Mouse (Mus musculus): ENCODE measurements at regions not wholly inside any gene's neighbourhood (a gene's known extent, or its start where the extent isn't known, plus 50 kb on each side); places are given as distances from the start of the nearest gene placed in this dataset.

DNA sequence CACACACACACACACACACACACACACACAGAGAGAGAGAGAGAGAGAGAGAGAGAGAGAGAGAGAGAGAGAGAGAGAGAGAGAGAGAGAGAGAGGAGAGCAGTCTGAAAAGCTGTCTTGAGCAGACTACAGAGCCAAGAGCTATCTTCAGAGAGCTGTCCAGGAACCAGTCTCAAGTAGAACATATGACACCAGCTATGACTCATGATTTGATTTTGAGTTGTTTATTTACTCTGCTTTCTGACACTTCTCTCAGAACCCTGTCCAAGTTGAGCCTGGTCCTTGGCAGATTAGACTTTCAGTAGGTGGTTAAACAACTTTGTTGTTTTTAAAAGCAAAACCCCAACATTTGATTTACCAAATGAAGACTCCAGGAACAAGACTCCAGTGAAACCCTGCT lies 420.8 kb upstream of the Lcorl start:
- Histone ChIP-seq H3K4me1 (ENCODE audit: control insufficient read depth, insufficient read depth, low read length) (no peaks in the 10 kb centered on the region), H3K9me3 (replicated peaks; ENCODE audit: control insufficient read depth, insufficient read depth, low read length, poor library complexity, severe bottlenecking) (no peaks in the 10 kb centered on the region), H3K27me3 (ENCODE audit: control insufficient read depth, insufficient read depth, low read length, poor library complexity, severe bottlenecking) (no peaks in the 10 kb centered on the region), H3K27ac (ENCODE audit: insufficient read depth, low read length) (no peak overlapping the region), H3K36me3 (ENCODE audit: control insufficient read depth, insufficient read depth, low read length, poor library complexity, severe bottlenecking) (no peaks in the 10 kb centered on the region), H3K9ac (ENCODE audit: low read depth, poor library complexity, severe bottlenecking) (no peak overlapping the region), H3K4me3 (ENCODE audit: low read depth, low read length) (no peak overlapping the region)
- no peak for TF ChIP-seq CTCF (IDR thresholded peaks at IDR 0.05; ENCODE audit: low read depth, low read length)
- TF ChIP-seq EP300 (IDR thresholded peaks at IDR 0.05; ENCODE audit: insufficient read depth, low read depth, low read length), result no peak

DNA sequence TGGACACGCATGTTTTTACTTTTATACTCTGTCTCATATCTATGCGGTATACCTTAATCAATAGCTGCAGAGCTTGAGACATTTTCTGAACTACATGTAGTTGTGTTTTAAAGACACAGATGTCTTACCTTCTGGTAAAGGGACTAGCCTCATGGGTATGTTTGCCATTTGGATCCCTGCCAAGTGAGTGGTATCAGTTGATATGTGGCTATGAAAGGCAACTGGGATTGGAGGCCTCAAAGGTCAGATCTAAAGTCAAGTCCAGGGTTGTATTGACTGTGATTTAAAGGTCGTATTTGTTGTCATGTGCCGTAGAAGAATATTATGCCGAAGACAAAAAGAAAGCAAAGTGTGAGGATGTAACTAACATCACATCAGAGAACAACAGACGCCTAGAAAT lies 399.3 kb upstream of the Lcorl start:
- no peak overlapping the region for H3K9ac ChIP-seq (ENCODE audit: low read depth, poor library complexity, severe bottlenecking)
- H3K9me3 ChIP-seq (replicated peaks; ENCODE audit: control insufficient read depth, insufficient read depth, low read length, poor library complexity, severe bottlenecking), result no peaks in the 10 kb centered on the region
- no peaks in the 10 kb centered on the region for H3K36me3 ChIP-seq (ENCODE audit: control insufficient read depth, insufficient read depth, low read length, poor library complexity, severe bottlenecking)
- no peak overlapping the region for H3K4me3 ChIP-seq (ENCODE audit: low read depth, low read length)
- H3K27ac ChIP-seq (ENCODE audit: insufficient read depth, low read length), result no peak overlapping the region
- H3K27me3 ChIP-seq (ENCODE audit: control insufficient read depth, insufficient read depth, low read length, poor library complexity, severe bottlenecking), result no peaks in the 10 kb centered on the region
- TF ChIP-seq CTCF (IDR thresholded peaks at IDR 0.05; ENCODE audit: low read depth, low read length), result no peak
- TF ChIP-seq EP300 (IDR thresholded peaks at IDR 0.05; ENCODE audit: insufficient read depth, low read depth, low read length), result no peak
- TF ChIP-seq POLR2A (IDR thresholded peaks at IDR 0.05; ENCODE audit: insufficient read depth, low read length), result no peak
- no peaks in the 10 kb centered on the region for H3K4me1 ChIP-seq (ENCODE audit: control insufficient read depth, insufficient read depth, low read length)

DNA sequence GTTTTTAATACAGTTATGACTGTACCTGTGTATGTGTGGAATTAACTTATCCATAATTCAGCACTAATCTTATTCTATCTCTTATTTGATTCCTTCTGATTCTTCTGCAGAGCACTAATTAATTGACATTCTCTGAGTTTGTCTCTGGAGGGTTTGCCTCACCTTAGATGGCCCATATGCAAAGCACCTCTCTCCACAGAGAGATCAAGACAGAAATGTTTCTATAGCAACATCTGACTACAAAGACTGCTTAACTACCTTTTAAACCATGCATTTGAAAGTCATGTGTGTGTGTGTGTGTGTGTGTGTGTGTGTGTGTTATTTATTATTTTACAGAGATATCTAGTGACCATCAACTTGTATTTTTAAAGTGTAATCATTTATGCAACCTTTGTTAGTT lies 396.5 kb upstream of the Lcorl start:
- TF ChIP-seq EP300 (IDR thresholded peaks at IDR 0.05; ENCODE audit: insufficient read depth, low read depth, low read length), result no peak
- no peak for TF ChIP-seq CTCF (IDR thresholded peaks at IDR 0.05; ENCODE audit: low read depth, low read length)
- no peak for TF ChIP-seq POLR2A (IDR thresholded peaks at IDR 0.05; ENCODE audit: insufficient read depth, low read length)
- H3K9ac ChIP-seq (ENCODE audit: low read depth, poor library complexity, severe bottlenecking), result no peak overlapping the region
- no peaks in the 10 kb centered on the region for H3K36me3 ChIP-seq (ENCODE audit: control insufficient read depth, insufficient read depth, low read length, poor library complexity, severe bottlenecking)
- H3K4me1 ChIP-seq (ENCODE audit: control insufficient read depth, insufficient read depth, low read length), result no peaks in the 10 kb centered on the region
- H3K27me3 ChIP-seq (ENCODE audit: control insufficient read depth, insufficient read depth, low read length, poor library complexity, severe bottlenecking), result no peaks in the 10 kb centered on the region
- H3K4me3 ChIP-seq (ENCODE audit: low read depth, low read length), result no peak overlapping the region
- no peaks in the 10 kb centered on the region for H3K9me3 ChIP-seq (replicated peaks; ENCODE audit: control insufficient read depth, insufficient read depth, low read length, poor library complexity, severe bottlenecking)
- H3K27ac ChIP-seq (ENCODE audit: insufficient read depth, low read length), result no peak overlapping the region

DNA sequence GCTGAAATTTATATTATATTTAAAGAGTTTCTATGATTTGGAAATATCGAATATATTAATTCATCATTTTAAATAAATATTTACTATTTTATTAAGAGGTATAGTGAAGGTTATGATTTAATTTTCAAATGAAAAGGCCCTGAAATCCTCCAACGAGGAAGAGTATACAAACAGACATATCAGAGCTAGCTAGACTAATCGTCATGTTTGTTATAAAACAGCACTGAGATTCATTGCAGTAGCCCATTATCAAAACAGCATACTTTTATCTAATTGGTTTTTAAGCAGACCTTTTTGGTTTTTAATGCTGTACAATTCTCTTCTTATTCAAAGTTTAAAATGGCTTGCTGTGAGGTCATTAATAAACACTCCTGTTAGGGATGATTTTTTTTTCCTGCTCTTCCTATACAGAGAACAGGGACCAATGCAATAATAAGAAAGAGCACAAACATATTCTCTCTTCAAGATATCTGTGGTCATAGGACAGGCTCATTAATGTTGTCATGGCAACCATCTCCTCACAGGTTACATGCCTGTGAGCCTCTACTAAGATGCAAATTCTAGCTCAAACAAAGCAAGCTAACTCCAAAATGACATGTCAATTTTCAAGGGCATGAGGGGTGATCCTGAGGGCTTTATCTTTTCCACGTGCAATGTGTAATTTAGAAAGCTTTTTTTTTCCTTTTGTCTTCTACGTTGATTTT lies 378.1 kb upstream of the Lcorl start:
- Histone ChIP-seq H3K27me3 (ENCODE audit: control insufficient read depth, insufficient read depth, low read length, poor library complexity, severe bottlenecking) (no peaks in the 10 kb centered on the region), H3K27ac (ENCODE audit: insufficient read depth, low read length) (no peak overlapping the region), H3K4me3 (ENCODE audit: low read depth, low read length) (no peak overlapping the region), H3K4me1 (ENCODE audit: control insufficient read depth, insufficient read depth, low read length) (no peaks in the 10 kb centered on the region), H3K9me3 (replicated peaks; ENCODE audit: control insufficient read depth, insufficient read depth, low read length, poor library complexity, severe bottlenecking) (no peaks in the 10 kb centered on the region), H3K36me3 (ENCODE audit: control insufficient read depth, insufficient read depth, low read length, poor library complexity, severe bottlenecking) (no peaks in the 10 kb centered on the region), H3K9ac (ENCODE audit: low read depth, poor library complexity, severe bottlenecking) (no peak overlapping the region)
- TF ChIP-seq CTCF (IDR thresholded peaks at IDR 0.05; ENCODE audit: low read depth, low read length), result no peak
- no peak for TF ChIP-seq POLR2A (IDR thresholded peaks at IDR 0.05; ENCODE audit: insufficient read depth, low read length)
- TF ChIP-seq EP300 (IDR thresholded peaks at IDR 0.05; ENCODE audit: insufficient read depth, low read depth, low read length), result no peak

DNA sequence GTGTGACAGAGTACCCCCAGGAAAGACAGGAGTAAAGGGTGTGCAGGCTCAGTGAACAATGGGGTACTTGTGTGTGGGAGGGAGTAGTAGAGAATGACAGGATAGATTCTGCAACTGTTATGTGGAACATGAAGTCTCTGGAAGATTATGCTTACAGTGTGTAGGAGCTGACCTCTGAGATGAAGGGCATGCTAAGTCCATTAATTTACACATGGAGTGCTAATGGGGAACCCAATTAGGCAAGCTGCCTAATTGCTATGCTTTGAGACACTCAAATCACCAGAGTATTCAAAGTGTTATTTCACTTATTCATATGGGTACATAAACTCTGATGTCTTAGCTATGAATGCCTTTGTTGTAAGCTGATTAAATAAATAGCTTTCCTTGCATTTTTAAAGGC lies 375.4 kb upstream of the Lcorl start:
- Histone ChIP-seq H3K9me3 (replicated peaks; ENCODE audit: control insufficient read depth, insufficient read depth, low read length, poor library complexity, severe bottlenecking) (no peaks in the 10 kb centered on the region), H3K36me3 (ENCODE audit: control insufficient read depth, insufficient read depth, low read length, poor library complexity, severe bottlenecking) (no peaks in the 10 kb centered on the region), H3K9ac (ENCODE audit: low read depth, poor library complexity, severe bottlenecking) (no peak overlapping the region), H3K4me1 (ENCODE audit: control insufficient read depth, insufficient read depth, low read length) (no peaks in the 10 kb centered on the region), H3K4me3 (ENCODE audit: low read depth, low read length) (no peak overlapping the region), H3K27ac (ENCODE audit: insufficient read depth, low read length) (no peak overlapping the region), H3K27me3 (ENCODE audit: control insufficient read depth, insufficient read depth, low read length, poor library complexity, severe bottlenecking) (no peaks in the 10 kb centered on the region)
- TF ChIP-seq POLR2A (IDR thresholded peaks at IDR 0.05; ENCODE audit: insufficient read depth, low read length) (no peak), CTCF (IDR thresholded peaks at IDR 0.05; ENCODE audit: low read depth, low read length) (no peak), EP300 (IDR thresholded peaks at IDR 0.05; ENCODE audit: insufficient read depth, low read depth, low read length) (no peak)

DNA sequence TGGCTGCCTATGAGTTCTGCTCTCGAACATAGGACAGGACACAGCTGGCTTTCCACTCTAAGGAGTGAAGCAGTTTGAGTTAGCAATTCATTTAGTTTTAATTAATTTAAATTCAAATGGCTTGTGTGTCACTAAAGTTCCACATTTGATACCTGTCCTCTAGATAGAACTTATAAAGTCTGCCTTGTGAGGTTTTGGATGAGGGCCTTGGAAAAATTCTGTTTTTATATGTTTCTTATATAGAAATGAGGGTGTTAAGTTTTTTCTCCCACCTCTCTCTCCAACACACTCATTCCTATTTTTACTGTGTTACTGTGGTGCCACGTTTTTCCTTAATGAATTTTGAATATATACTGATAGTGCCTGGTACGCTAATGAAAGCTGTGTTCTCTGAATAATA lies 371.3 kb upstream of the Lcorl start:
- TF ChIP-seq EP300 (IDR thresholded peaks at IDR 0.05; ENCODE audit: insufficient read depth, low read depth, low read length), result no peak
- no peak for TF ChIP-seq CTCF (IDR thresholded peaks at IDR 0.05; ENCODE audit: low read depth, low read length)
- no peak for TF ChIP-seq POLR2A (IDR thresholded peaks at IDR 0.05; ENCODE audit: insufficient read depth, low read length)

More for the DNA sequence above, 371.3 kb upstream of the Lcorl start:
- Histone ChIP-seq H3K27ac (ENCODE audit: insufficient read depth, low read length) (no peak overlapping the region), H3K9me3 (replicated peaks; ENCODE audit: control insufficient read depth, insufficient read depth, low read length, poor library complexity, severe bottlenecking) (no peaks in the 10 kb centered on the region), H3K27me3 (ENCODE audit: control insufficient read depth, insufficient read depth, low read length, poor library complexity, severe bottlenecking) (no peaks in the 10 kb centered on the region), H3K4me3 (ENCODE audit: low read depth, low read length) (no peak overlapping the region), H3K36me3 (ENCODE audit: control insufficient read depth, insufficient read depth, low read length, poor library complexity, severe bottlenecking) (no peaks in the 10 kb centered on the region), H3K9ac (ENCODE audit: low read depth, poor library complexity, severe bottlenecking) (no peak overlapping the region), H3K4me1 (ENCODE audit: control insufficient read depth, insufficient read depth, low read length) (no peaks in the 10 kb centered on the region)

Measured in ES-Bruce4 (cell line).